Mouse (Mus musculus) forebrain, embryonic 12.5 days (tissue): ENCODE results near the gene Rexo2. TPM values are rescaled to one million over a fixed set of nuclear protein-coding genes. Genes with fewer than 3 reads are reported as not detected.

Experiments
- ATAC-seq: fragments of 200-750 bp; cut with Nextera tagmentation; 2 replicates; pipeline ENCODE4 v1.8.0; 2017; ENCODE audit warnings: moderate TSS enrichment; ENCODE audit not compliant: low FRiP score
- H3K27ac ChIP-seq: fragments of 300-500 bp; sonication (generic); 2 replicates; pipeline ENCODE4 v1.5.1; 2016; ENCODE audit warnings: mild to moderate bottlenecking
- H3K27me3 ChIP-seq: fragments of 300-500 bp; sonication (generic); 2 replicates; pipeline ENCODE4 v1.6.1; 2016; ENCODE audit warnings: mild to moderate bottlenecking
- H3K36me3 ChIP-seq: fragments of 300-500 bp; sonication (generic); replicated peaks from 2 replicates; pipeline ENCODE4 v1.6.1; 2016; ENCODE audit warnings: mild to moderate bottlenecking
- H3K4me1 ChIP-seq: fragments of 300-500 bp; sonication (generic); 2 replicates; pipeline ENCODE4 v1.6.1; 2016
- H3K4me2 ChIP-seq: fragments of 300-500 bp; sonication (generic); 2 replicates; pipeline ENCODE4 v1.6.1; 2016; ENCODE audit warnings: mild to moderate bottlenecking, moderate library complexity
- H3K4me3 ChIP-seq: fragments of 300-500 bp; sonication (generic); replicated peaks from 2 replicates; pipeline ENCODE4 v1.5.1; 2016; ENCODE audit warnings: mild to moderate bottlenecking
- H3K9ac ChIP-seq: fragments of 300-500 bp; sonication (generic); 2 replicates; pipeline ENCODE4 v1.6.1; 2016; ENCODE audit warnings: mild to moderate bottlenecking
- H3K9me3 ChIP-seq: fragments of 300-500 bp; sonication (generic); 2 replicates; pipeline ENCODE4 v1.6.1; 2016
- WGBS: fragments of 180-500 bp; shearing (Covaris S2); methylation state at CpG from one replicate; pipeline ENCODE4 v1.1.7; 2016; 5-methylcytosine and 5-hydroxymethylcytosine counted together
- polyA plus RNA-seq: library from polyadenylated mRNA; unstranded; fragments of >200 nt; fragmentation: Nextera tagmentation; extraction: Ambion mirVana; gene quantifications from 2 replicates; pipeline ENCODE4 v1.2.1, GENCODE M21; 2016

Rexo2 gene
- polyA plus RNA-seq, 1 experiment from 2014 or later: 107 TPM

DNA sequence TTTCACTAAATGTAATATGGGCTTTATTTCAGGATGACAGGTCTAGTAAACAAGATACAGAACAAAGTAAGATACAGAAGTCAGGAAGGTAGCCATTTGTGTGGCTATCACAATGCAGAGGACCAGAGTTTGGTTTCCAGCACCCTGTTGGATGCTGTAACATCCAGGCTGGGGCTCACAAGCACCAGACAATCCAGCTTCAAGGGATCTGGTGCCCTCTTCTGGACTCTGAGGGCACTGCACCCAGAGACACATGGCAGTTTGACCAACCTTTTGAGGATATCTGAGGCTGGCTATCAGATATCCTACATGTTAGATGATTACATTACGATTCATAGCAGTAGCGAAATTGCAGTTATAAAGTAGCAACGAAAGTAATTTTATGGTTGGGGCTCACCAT is 14.8 kb downstream of the Rexo2 start:
- ATAC-seq: no peak
- Histone ChIP-seq H3K4me2 (no peak overlapping the region), H3K4me3 (no peak overlapping the region), H3K9me3 (0 out of 2 replicates have a peak, but pooled peaks cover 6% of the 10 kb centered on the region), H3K4me1 (no peaks in the 10 kb centered on the region), H3K9ac (no peak overlapping the region), H3K27me3 (no peaks in the 10 kb centered on the region), H3K27ac (no peak overlapping the region), H3K36me3 (peaks cover 16% of the 10 kb centered on the region; the same call in 1 of the 2 replicates)
- WGBS: 95% methylated on average over 3 of the region's 3 CpGs

GRCm38 (mm10) chr9:48461545-48461944 is 18.9 kb downstream of the Rexo2 start:
- ATAC-seq: no peak
- WGBS: 95% methylated on average over 3 of the region's 3 CpGs
- H3K36me3 ChIP-seq: 0 out of 2 replicates have a peak, but pooled peaks cover 4% of the 10 kb centered on the region

DNA sequence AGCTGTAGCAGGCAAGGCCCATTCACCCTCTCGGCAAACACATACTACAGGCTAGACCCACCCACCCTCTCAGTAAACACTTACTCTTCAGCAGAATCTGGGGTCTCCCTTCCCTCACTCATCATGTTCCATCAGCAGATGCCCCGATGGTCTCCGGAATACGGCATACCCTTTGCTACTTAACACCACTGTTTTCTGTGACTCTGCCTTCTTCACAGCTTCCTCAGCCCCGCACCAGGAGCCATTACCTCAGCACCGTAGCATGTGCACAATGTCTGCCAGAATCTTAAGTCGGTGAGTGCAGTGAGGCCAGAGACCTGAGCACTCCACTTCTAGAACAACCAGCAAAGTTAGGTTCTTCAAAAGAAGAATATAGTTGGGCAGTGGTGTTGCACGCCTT is 19.7 kb downstream of the Rexo2 start:
- H3K4me2 ChIP-seq: no peak overlapping the region
- H3K27me3 ChIP-seq: no peaks in the 10 kb centered on the region
- H3K9me3 ChIP-seq: 0 out of 2 replicates have a peak, but pooled peaks cover 4% of the 10 kb centered on the region
- no peak overlapping the region for H3K27ac ChIP-seq
- H3K4me3 ChIP-seq: no peak overlapping the region
- ATAC-seq: no peak
- WGBS: 93% methylated on average over 8 of the region's 8 CpGs
- no peaks in the 10 kb centered on the region for H3K4me1 ChIP-seq
- 0 out of 2 replicates have a peak, but pooled peaks cover 4% of the 10 kb centered on the region for H3K36me3 ChIP-seq
- no peak overlapping the region for H3K9ac ChIP-seq

More at GRCm38 (mm10) chr9:48461545-48461944, 18.9 kb downstream of the Rexo2 start:
- H3K27me3 ChIP-seq: no peaks in the 10 kb centered on the region
- no peak overlapping the region for H3K9ac ChIP-seq
- H3K4me2 ChIP-seq: no peak overlapping the region
- no peak overlapping the region for H3K27ac ChIP-seq
- H3K4me1 ChIP-seq: no peaks in the 10 kb centered on the region
- 0 out of 2 replicates have a peak, but pooled peaks cover 6% of the 10 kb centered on the region for H3K9me3 ChIP-seq
- H3K4me3 ChIP-seq: no peak overlapping the region

GRCm38 (mm10) chr9:48459391-48459790 is 21.0 kb downstream of the Rexo2 start:
- Histone ChIP-seq H3K27me3 (no peaks in the 10 kb centered on the region), H3K9me3 (no peaks in the 10 kb centered on the region), H3K4me1 (no peaks in the 10 kb centered on the region), H3K9ac (no peak overlapping the region), H3K27ac (no peak overlapping the region), H3K36me3 (no peaks in the 10 kb centered on the region), H3K4me2 (no peak overlapping the region), H3K4me3 (no peak overlapping the region)
- WGBS: 92% methylated on average over 5 of the region's 5 CpGs
- ATAC-seq: no peak

- no peaks in the 10 kb centered on the region for H3K36me3 ChIP-seq
- no peak overlapping the region for H3K4me2 ChIP-seq
- 69% methylated on average over 3 of the region's 3 CpGs for WGBS
- H3K27me3 ChIP-seq: no peaks in the 10 kb centered on the region
- H3K27ac ChIP-seq: no peak overlapping the region
- no peak for ATAC-seq
- H3K4me3 ChIP-seq: no peak overlapping the region
- no peaks in the 10 kb centered on the region for H3K9me3 ChIP-seq
- H3K9ac ChIP-seq: no peak overlapping the region
- no peaks in the 10 kb centered on the region for H3K4me1 ChIP-seq
Observed at GRCm38 (mm10) chr9:48458879-48459278, 21.5 kb downstream of the Rexo2 start.

- Histone ChIP-seq H3K27me3 (no peaks in the 10 kb centered on the region), H3K36me3 (no peaks in the 10 kb centered on the region), H3K27ac (no peak overlapping the region), H3K9me3 (no peaks in the 10 kb centered on the region), H3K9ac (no peak overlapping the region), H3K4me3 (no peak overlapping the region), H3K4me1 (no peaks in the 10 kb centered on the region), H3K4me2 (no peak overlapping the region)
- no peak for ATAC-seq
- WGBS: 88% methylated on average over 3 of the region's 3 CpGs
Observed at GRCm38 (mm10) chr9:48455961-48456360, 24.5 kb downstream of the Rexo2 start.

DNA sequence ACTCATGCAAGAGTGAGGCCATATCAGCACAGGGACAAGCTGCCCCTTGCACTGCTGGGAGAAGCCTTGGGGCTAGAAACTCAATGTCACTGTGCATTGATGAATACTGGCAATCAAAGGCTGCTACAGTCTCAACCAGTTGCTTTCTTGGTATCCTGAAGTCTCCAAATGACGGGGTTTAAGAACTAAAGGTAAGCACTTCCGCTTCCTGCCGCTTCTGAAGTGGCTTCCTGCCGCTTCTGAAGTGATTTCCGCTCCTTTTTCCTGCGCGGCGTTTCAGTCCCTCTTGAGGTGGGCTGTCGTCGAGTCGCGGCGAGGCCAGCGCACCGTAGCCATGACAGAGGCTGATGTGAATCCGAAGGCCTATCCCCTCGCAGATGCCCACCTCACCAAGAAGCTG is 30.4 kb downstream of the Rexo2 start:
- Histone ChIP-seq H3K4me1 (no peaks in the 10 kb centered on the region), H3K9me3 (no peaks in the 10 kb centered on the region), H3K27me3 (no peaks in the 10 kb centered on the region), H3K27ac (no peak overlapping the region), H3K4me2 (no peak overlapping the region), H3K36me3 (no peaks in the 10 kb centered on the region), H3K9ac (no peak overlapping the region), H3K4me3 (no peak overlapping the region)
- no peak for ATAC-seq
- 87% methylated on average over 17 of the region's 17 CpGs for WGBS

- no peak overlapping the region for H3K27ac ChIP-seq
- no peak overlapping the region for H3K9ac ChIP-seq
- no peaks in the 10 kb centered on the region for H3K4me1 ChIP-seq
- H3K9me3 ChIP-seq: no peaks in the 10 kb centered on the region
- H3K27me3 ChIP-seq: no peaks in the 10 kb centered on the region
- no peak overlapping the region for H3K4me2 ChIP-seq
- no peak for ATAC-seq
- 39% methylated on average over 5 of the region's 5 CpGs for WGBS
- no peaks in the 10 kb centered on the region for H3K36me3 ChIP-seq
- H3K4me3 ChIP-seq: no peak overlapping the region
Observed at GRCm38 (mm10) chr9:48447783-48448209, 32.6 kb downstream of the Rexo2 start.

DNA sequence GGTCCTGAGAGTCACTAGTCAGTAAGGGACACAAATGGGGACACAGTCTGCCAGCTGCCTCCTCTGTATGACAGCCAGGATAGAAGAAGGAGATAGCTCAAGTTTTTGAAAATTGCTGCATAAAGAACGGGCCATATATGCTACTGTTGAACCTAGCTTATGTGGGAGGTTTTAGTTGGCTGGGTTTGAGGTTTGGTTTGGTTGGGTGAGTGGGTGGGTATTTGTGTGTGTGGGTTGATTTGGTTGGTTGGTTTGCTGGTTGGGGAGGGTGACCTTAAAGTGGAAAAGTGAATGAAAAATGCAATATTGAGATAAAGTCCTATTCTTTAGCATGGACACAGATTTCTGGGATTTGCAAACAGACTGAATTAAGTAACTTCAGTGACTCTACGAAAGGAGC is 35.6 kb downstream of the Rexo2 start:
- Histone ChIP-seq H3K4me2 (no peak overlapping the region), H3K4me3 (no peak overlapping the region), H3K27ac (no peak overlapping the region), H3K9ac (no peak overlapping the region), H3K27me3 (no peaks in the 10 kb centered on the region), H3K4me1 (no peaks in the 10 kb centered on the region), H3K36me3 (no peaks in the 10 kb centered on the region), H3K9me3 (no peaks in the 10 kb centered on the region)
- ATAC-seq: no peak
- WGBS: 90% methylated on average over 2 of the region's 2 CpGs

DNA sequence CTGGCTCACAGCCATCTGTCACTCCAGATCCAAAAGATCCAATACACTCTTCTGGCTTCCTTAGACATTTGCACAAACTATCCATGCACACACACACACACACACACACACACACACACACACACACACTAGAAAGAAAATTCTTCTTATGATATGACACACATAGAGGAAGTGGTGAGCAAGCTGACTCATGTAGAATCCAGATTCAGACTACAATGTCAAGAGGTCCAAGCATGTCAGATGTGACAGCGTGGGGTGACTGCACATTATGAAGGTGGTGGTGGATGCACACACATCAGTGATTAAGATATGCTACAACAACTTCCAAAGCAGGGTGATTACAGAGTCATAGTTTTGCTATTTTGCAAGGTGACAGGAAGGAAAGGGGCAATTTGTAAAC is 36.5 kb downstream of the Rexo2 start:
- ATAC-seq: no peak
- H3K4me3 ChIP-seq: no peak overlapping the region
- no peak overlapping the region for H3K9ac ChIP-seq
- 83% methylated on average over 1 of the region's 1 CpGs for WGBS
- H3K27me3 ChIP-seq: no peaks in the 10 kb centered on the region
- no peaks in the 10 kb centered on the region for H3K9me3 ChIP-seq
- H3K4me2 ChIP-seq: no peak overlapping the region
- no peaks in the 10 kb centered on the region for H3K4me1 ChIP-seq
- H3K36me3 ChIP-seq: no peaks in the 10 kb centered on the region
- H3K27ac ChIP-seq: no peak overlapping the region

- Histone ChIP-seq H3K27ac (no peak overlapping the region), H3K4me2 (no peak overlapping the region), H3K4me1 (no peaks in the 10 kb centered on the region), H3K4me3 (no peak overlapping the region), H3K9ac (no peak overlapping the region), H3K9me3 (no peaks in the 10 kb centered on the region), H3K36me3 (no peaks in the 10 kb centered on the region), H3K27me3 (no peaks in the 10 kb centered on the region)
- 92% methylated on average over 8 of the region's 8 CpGs for WGBS
- ATAC-seq: no peak
Observed at GRCm38 (mm10) chr9:48432449-48432848, 48.0 kb downstream of the Rexo2 start.

DNA sequence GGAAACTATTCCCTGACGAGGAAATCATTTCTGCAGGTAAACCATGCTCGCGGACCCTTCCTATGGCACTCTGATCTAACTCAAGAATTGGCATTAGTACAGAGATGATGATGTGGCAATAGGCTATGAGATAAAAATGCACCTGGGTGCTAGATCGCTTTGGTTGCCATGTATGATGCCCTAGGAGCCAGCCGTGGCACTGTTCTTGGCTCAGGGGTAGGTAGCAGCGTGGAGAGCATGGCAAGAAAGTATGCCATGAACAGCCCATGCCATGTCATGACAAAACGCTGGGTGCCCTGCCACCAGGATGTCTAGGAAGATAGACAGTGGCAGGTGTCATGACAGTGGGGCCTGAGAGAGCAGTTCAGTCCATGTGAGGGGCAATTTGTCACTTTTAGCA is 53.2 kb downstream of the Rexo2 start:
- no peak overlapping the region for H3K9ac ChIP-seq
- H3K4me3 ChIP-seq: no peak overlapping the region
- no peaks in the 10 kb centered on the region for H3K27me3 ChIP-seq
- no peaks in the 10 kb centered on the region for H3K36me3 ChIP-seq
- H3K27ac ChIP-seq: no peak overlapping the region
- no peak for ATAC-seq
- no peaks in the 10 kb centered on the region for H3K9me3 ChIP-seq
- no peak overlapping the region for H3K4me2 ChIP-seq
- no peaks in the 10 kb centered on the region for H3K4me1 ChIP-seq
- WGBS: 90% methylated on average over 7 of the region's 7 CpGs

GRCm38 (mm10) chr9:48423256-48423655 is 57.2 kb downstream of the Rexo2 start:
- Histone ChIP-seq H3K4me1 (no peaks in the 10 kb centered on the region), H3K9me3 (no peaks in the 10 kb centered on the region), H3K9ac (no peak overlapping the region), H3K4me2 (no peak overlapping the region), H3K36me3 (no peaks in the 10 kb centered on the region), H3K27me3 (no peaks in the 10 kb centered on the region; the same call in 1 of the 2 replicates), H3K4me3 (no peak overlapping the region), H3K27ac (no peak overlapping the region)
- ATAC-seq: no peak
- 58% methylated on average over 1 of the region's 1 CpGs for WGBS
